Mouse (Mus musculus): ENCODE results near the gene Tmem130.

Tmem130 gene

DNA sequence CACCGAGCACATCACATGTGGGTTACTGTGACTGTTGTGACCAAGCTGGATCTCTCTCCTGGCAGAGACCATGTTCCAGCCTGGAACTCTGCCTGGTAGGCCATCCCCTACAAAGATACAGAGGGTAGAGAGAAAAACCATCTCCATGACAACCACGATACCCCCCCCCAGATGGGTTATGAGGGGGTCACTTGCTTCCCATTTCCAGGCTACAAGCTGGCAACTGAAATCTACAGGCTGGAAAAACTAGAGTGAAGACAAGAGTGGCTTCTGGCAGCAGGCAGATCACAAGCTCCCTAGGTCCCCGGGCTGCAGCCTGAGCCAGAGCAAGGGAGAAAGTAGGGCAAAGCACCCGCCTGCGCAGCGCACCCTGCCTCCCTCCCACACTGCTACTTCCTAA, 54.0 kb downstream of the Tmem130 start:
- POLR2A ChIA-PET, result interaction anchor here in 2 of 4 experiments (0.5 to 1.2 kb wide), 2 partner anchors 9 to 17 kb away, joined by 3 read pairs; no protein-coding TSS in a partner anchor
- CTCF ChIA-PET, result interaction anchor here in 1 of 4 experiments (0.9 kb wide), 1 partner anchor 18 kb away, joined by 4 read pairs; no protein-coding TSS in a partner anchor

GRCm38 (mm10) chr5:144703464-144704368, 57.9 kb downstream of the Tmem130 start:
- ChIA-PET POLR2A (interaction anchor here in 3 of 4 experiments (0.5 to 2.5 kb wide), 7 partner anchors 18 to 1222 kb away, joined by 3 to 11 read pairs (median 3); partner anchors contain the start of gene Nptx2 (in 1 of the 3)), CTCF (interaction anchor here in 3 of 4 experiments (0.5 to 1.4 kb wide), 4 partner anchors 10 to 1395 kb away, joined by 3 to 5 read pairs (median 4); no protein-coding TSS in a partner anchor)

DNA sequence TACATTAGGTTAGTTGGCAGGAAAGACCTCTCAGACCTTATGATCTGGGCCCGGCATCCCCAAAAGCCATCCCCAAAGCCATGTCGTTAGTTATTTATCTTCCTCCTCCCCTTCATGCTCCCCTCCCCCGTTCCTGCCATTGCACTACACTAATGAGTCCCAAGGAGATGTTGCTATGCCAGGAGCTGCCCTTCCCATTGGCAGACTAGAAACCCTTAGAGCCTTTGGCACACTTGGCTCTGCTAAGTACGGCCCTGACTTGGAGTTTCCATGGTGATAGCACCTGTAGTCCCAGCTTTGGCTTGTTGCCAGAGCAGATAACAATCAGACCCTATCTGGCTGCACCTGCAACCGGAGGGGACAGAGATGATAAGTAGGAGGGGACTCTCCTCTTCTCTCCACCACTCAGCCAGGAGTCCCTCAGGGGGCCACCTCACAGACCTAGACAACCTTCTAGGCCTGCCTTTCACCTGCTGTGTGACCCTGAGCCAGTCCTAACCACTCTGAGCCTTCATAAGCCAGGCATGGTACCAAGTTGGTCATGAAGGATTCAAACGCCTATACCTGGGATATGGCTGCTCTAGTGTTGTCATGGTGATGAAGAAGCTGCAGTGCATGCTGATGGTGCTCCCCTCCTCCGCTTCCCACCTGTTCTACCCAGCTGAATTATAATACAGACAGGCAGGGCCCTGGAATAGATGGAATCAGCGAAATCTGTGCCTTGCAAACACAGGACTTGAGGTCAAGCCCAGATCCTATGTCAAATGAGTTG, 66.1 kb downstream of the Tmem130 start:
- POLR2A ChIA-PET, result interaction anchor here in 3 of 4 experiments (1.0 to 5.5 kb wide), 10 partner anchors 10 to 236 kb away, joined by 3 to 31 read pairs (median 6); partner anchors contain the start of gene Nptx2 (in 1 of the 3)
- CTCF ChIA-PET, result interaction anchor here in 2 of 4 experiments (0.5 to 5.0 kb wide), 4 partner anchors 56 to 1453 kb away, joined by 3 to 48 read pairs (median 4); no protein-coding TSS in a partner anchor

- ChIA-PET POLR2A (interaction anchor here in 3 of 4 experiments (0.6 to 5.5 kb wide), 27 partner anchors 9 to 217 kb away, joined by 3 to 31 read pairs (median 3); partner anchors contain the start of genes Nptx2 (in 3 of the 3) and Trrap (in 1 of the 3)), CTCF (interaction anchor here (0.6 to 5.0 kb wide), 55 partner anchors 8 to 486 kb away, joined by 3 to 48 read pairs (median 4); partner anchors contain the start of gene Nptx2 (in 1 of the 4))
Observed at GRCm38 (mm10) chr5:144694161-144694560, 67.5 kb downstream of the Tmem130 start.

DNA sequence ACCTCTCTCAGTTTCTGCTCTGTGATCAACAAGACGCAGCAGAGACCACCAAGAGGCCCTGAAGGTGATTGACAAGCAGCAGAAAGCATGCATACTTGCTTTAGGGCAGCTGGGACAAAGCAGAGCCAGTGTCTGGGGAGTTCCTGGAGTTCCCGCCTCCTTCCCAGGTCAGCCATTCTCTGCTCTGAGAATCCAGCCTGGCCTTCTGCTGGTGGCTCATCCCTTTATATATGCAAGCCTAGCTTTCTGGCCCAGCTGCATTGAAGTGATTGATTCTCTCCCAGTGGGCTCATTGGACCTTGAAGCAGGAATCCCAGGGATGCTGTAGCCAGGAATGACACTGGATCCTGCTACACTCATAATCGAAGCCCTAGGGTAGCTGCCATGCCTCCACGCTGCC, 70.2 kb downstream of the Tmem130 start:
- POLR2A ChIA-PET, result interaction anchor here in 3 of 4 experiments (0.5 to 5.5 kb wide), 12 partner anchors 8 to 303 kb away, joined by 3 to 31 read pairs (median 4); partner anchors contain the start of gene Nptx2 (in 1 of the 3)

GRCm38 (mm10) chr5:144688371-144688770, 73.2 kb downstream of the Tmem130 start:
- POLR2A ChIA-PET, result interaction anchor here in 3 of 4 experiments (0.5 to 1.6 kb wide), 7 partner anchors 9 to 444 kb away, joined by 3 to 4 read pairs (median 3); partner anchors contain the start of genes Bri3 (in 1 of the 3) and Nptx2 (in 1 of the 3)
- CTCF ChIA-PET, result interaction anchor here in 1 of 4 experiments (0.6 kb wide), 1 partner anchor 136 kb away, joined by 3 read pairs; no protein-coding TSS in a partner anchor

More for the DNA sequence above, 70.2 kb downstream of the Tmem130 start:
- CTCF ChIA-PET, result interaction anchor here in 3 of 4 experiments (0.7 to 1.7 kb wide), 4 partner anchors 22 to 159 kb away, joined by 3 to 5 read pairs (median 4); no protein-coding TSS in a partner anchor
